Mouse (Mus musculus): ENCODE measurements at regions not wholly inside any gene's neighbourhood (a gene's known extent, or its start where the extent isn't known, plus 50 kb on each side); places are given as distances from the start of the nearest gene placed in this dataset.

GRCm38 (mm10) chr16:66086499-66086898, 271.4 kb downstream of the Vgll3 start:
- ATAC-seq (no peak), DNase-seq (ENCODE audit: low read depth, low spot score) (no peak)
- ChIA-PET POLR2A (no interaction called here), CTCF (interaction anchor here (1.3 to 2.1 kb wide), 5 partner anchors 9 to 23 kb away, joined by 3 to 9 read pairs (median 4); no protein-coding TSS in a partner anchor)
- peak; percentile 40 for TF ChIP-seq CTCF (IDR thresholded peaks at IDR 0.05)
- in situ Hi-C loops (cut with MboI; ENCODE audit: low pct_unique_long_range_greater_than_20kb) = no loop called here
- peaks cover 30% of the 10 kb centered on the region for H3K27me3 ChIP-seq

- no peak for DNase-seq (ENCODE audit: low read depth, low spot score)
- POLR2A ChIA-PET = no interaction called here
- ATAC-seq = no peak
- peaks cover 35% of the 10 kb centered on the region for H3K27me3 ChIP-seq
- in situ Hi-C loops (cut with MboI; ENCODE audit: low pct_unique_long_range_greater_than_20kb) = no loop called here
- CTCF ChIA-PET = interaction anchor here (0.9 kb wide), 1 partner anchor 9 kb away, joined by 3 read pairs; no protein-coding TSS in a partner anchor
- TF ChIP-seq CTCF (IDR thresholded peaks at IDR 0.05) = no peak
These were observed 277.7 kb downstream of the Vgll3 start for GRCm38 (mm10) chr16:66092766-66093165.

DNA sequence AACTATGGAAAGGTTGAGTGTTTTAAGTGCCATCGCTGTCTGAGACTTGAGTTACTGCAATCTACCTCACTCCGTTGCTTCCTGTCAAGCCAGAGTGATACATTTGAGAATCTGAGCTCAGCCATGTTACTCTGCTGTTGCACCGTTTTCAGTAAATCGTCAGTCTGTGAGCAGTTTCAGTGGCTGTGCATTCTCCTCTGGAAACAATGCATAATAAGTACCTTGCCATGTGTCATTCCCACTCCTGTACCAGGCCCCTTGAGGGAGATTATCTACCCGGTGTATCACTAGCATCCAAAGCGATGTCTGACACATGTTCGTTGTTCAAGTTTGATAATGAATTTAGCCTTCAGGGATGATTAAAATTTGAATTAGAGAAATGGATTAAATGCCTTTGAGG, 280.6 kb downstream of the Vgll3 start:
- ChIA-PET CTCF (interaction anchor here (0.7 kb wide), 1 partner anchor 9 kb away, joined by 3 read pairs; no protein-coding TSS in a partner anchor), POLR2A (no interaction called here)
- in situ Hi-C loops (cut with MboI; ENCODE audit: low pct_unique_long_range_greater_than_20kb) = no loop called here
- H3K27me3 ChIP-seq = peaks cover 30% of the 10 kb centered on the region
- ATAC-seq (no peak), DNase-seq (ENCODE audit: low read depth, low spot score) (no peak)
- no peak for TF ChIP-seq CTCF (IDR thresholded peaks at IDR 0.05)

DNA sequence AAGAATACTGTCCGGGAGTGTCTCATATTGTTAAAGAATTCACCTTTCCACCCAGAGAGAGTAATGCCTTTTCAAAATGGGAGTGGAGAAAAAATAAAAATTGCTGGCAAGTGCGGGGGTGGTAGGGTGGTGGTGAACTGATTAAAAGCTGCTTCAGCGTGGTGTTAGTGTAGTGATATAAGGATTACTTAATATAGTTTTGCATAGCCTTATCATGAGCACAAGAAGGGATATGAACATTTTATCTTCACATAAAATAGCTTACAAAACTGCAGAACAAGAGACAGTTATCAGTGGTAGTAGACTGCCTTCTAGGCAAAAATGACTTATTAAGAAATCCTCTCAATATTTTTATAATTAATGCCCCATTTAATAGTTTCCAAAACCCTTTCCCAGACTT, 302.9 kb downstream of the Vgll3 start:
- TF ChIP-seq CTCF (IDR thresholded peaks at IDR 0.05) = no peak
- ATAC-seq = no peak
- CTCF ChIA-PET = no interaction called here
- no peak for DNase-seq (ENCODE audit: low read depth, low spot score)
- in situ Hi-C loops (cut with MboI; ENCODE audit: low pct_unique_long_range_greater_than_20kb) = no loop called here
- H3K27me3 ChIP-seq = peaks cover 23% of the 10 kb centered on the region
- POLR2A ChIA-PET = no interaction called here

DNA sequence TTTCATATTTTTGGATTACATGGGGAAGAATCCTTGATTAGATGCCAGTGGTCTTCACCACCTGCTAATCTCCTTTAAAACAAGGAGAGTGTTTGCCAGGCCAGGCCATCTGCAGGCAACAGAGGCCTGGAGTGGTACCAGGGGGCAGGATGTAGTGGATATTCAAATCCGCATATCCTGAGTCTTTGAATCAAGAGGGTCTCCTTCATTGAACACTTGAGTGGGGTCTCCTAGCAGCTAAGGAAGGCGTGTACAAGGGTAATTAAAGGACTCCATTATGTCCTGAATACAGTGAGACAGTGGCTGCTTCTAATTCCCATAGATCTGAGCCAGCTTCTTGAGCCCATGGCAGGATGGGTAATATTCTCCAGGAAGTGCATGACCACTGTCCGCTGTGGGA, 322.7 kb downstream of the Vgll3 start:
- H3K27me3 ChIP-seq = no peaks in the 10 kb centered on the region
- no peak for DNase-seq (ENCODE audit: low read depth, low spot score)
- no peak for TF ChIP-seq CTCF (IDR thresholded peaks at IDR 0.05)
- ATAC-seq = no peak
- ChIA-PET POLR2A (no interaction called here), CTCF (no interaction called here)
- in situ Hi-C loops (cut with MboI; ENCODE audit: low pct_unique_long_range_greater_than_20kb) = no loop called here

DNA sequence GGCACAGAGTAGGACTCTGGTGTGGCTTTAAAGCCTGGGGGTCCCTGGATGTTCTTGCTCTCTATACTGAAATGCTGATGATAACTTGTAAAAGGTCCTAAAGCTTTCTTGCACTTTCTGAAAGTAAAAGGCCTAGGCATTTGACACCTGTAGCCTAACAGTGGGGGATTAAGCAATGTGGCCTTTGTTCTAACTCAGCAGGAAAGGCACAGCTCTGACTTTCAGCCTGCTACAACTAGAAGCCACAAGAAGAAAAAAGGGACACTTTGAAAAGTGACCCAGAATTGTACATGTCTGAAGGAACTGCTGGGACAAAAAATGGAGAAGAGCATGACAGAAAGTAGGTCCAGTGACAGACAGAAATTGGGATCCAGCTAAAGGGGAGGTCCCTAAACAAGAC, 329.7 kb downstream of the Vgll3 start:
- H3K27me3 ChIP-seq = peaks cover 4% of the 10 kb centered on the region
- CTCF ChIA-PET = no interaction called here
- no peak for DNase-seq (ENCODE audit: low read depth, low spot score)
- in situ Hi-C loops (cut with MboI; ENCODE audit: low pct_unique_long_range_greater_than_20kb) = no loop called here
- ATAC-seq = no peak
- no peak for TF ChIP-seq CTCF (IDR thresholded peaks at IDR 0.05)
- POLR2A ChIA-PET = no interaction called here

DNA sequence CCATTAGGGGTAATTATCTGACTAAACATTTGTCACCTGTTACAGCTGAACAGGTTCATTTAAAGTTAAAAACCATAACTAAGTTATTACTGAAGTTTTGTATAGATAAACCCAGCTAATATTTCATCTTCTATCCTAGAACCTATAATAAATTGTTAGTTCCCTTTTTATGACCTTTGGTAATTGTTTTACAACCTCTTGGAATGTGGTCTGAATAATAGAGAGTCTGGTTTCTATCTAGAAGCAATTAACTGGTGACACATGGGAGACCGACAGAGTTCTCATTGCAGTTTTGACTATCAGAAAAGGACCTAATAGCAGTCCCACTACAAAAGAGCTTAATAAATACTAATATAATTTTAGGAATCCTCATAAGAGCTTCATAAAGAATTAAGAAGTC, 330.2 kb downstream of the Vgll3 start:
- POLR2A ChIA-PET = no interaction called here
- in situ Hi-C loops (cut with MboI; ENCODE audit: low pct_unique_long_range_greater_than_20kb) = no loop called here
- DNase-seq (ENCODE audit: low read depth, low spot score) = no peak

GRCm38 (mm10) chr16:66168289-66168688, 353.2 kb downstream of the Vgll3 start:
- ATAC-seq (peak; percentile 83), DNase-seq (ENCODE audit: low read depth, low spot score) (peak; percentile 15)
- ChIA-PET POLR2A (no interaction called here), CTCF (no interaction called here)
- in situ Hi-C loops (cut with MboI; ENCODE audit: low pct_unique_long_range_greater_than_20kb) = no loop called here
- no peak for TF ChIP-seq CTCF (IDR thresholded peaks at IDR 0.05)
- H3K27me3 ChIP-seq = no peaks in the 10 kb centered on the region

More for the DNA sequence above, 330.2 kb downstream of the Vgll3 start:
- CTCF ChIA-PET = no interaction called here
- ATAC-seq = no peak
- peaks cover 4% of the 10 kb centered on the region for H3K27me3 ChIP-seq
- TF ChIP-seq CTCF (IDR thresholded peaks at IDR 0.05) = no peak

DNA sequence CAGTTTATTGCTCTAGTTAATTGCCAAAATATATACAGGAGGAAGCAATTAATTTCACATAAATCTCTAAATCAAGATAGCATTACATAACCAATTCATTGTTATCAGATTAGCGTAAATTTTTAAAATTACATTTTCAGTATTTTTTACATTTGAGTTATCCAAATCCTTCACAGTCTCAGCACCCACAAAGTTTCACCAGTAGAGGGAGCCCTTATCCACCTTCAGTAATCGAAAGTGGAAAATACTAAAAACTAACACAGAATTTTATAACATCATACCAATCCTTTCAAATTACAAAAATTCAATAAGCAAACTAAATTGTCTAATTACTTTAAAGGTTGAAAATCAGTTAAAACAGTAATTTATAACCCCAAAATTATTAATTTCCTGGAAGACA, 375.7 kb downstream of the Vgll3 start:
- in situ Hi-C loops (cut with MboI; ENCODE audit: low pct_unique_long_range_greater_than_20kb) = no loop called here
- ChIA-PET POLR2A (no interaction called here), CTCF (no interaction called here)
- ATAC-seq (no peak), DNase-seq (ENCODE audit: low read depth, low spot score) (no peak)
- peak; percentile 61 for TF ChIP-seq CTCF (IDR thresholded peaks at IDR 0.05)
- peaks cover 28% of the 10 kb centered on the region for H3K27me3 ChIP-seq

- H3K27me3 ChIP-seq = peaks cover 12% of the 10 kb centered on the region
- DNase-seq (ENCODE audit: low read depth, low spot score) (no peak), ATAC-seq (no peak)
- in situ Hi-C loops (cut with MboI; ENCODE audit: low pct_unique_long_range_greater_than_20kb) = no loop called here
- POLR2A ChIA-PET = no interaction called here
- CTCF ChIA-PET = no interaction called here
- TF ChIP-seq CTCF (IDR thresholded peaks at IDR 0.05) = no peak
These were observed 386.3 kb downstream of the Vgll3 start for GRCm38 (mm10) chr16:66201406-66201805.

Data from Patski (cell line).